Mouse (Mus musculus) spleen, postnatal 14 days (tissue): ENCODE data around the gene Ptpn12.

Experiments used
- DNase-seq, 2 experiments: peaks; one replicate each; pipeline ENCODE4 v3.0.0; 2021 to 2022; ENCODE audit warnings: low spot score in 2 of 2

Ptpn12 gene

DNA sequence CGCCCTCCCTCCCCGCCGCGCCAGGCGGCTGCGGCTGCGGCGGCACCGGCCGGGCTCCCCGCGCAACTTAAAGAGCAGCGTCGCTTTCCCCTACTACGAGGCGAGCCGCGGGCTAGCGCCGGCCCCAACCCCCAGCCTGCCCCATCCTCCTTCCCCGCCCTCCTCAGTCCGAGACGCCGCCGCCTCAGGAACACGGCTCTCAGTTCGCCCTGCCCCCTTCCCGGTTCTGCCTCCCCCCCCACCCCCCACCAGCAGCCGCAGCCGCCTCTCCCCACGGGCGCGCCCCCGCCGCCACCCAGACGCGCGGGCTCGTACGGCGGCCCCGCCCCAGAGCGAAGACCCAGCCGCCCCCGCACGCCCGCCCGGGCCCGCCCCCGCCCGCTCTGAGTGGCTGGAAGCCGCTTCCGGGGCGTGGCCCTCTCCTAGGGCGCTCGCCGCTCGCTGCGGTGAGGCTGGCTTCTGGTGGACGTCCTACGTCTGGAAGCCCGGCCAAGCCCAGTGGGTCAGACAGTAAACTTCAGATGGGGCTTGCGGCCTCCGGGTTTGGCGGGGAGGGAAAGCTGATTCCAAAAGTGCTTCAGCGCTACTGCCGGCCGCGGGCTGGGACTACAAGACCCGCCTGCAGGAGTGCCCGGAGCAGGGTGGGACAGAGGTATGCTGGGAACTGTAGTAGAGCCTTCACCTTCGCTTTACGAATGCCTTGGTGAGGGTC, at the start of gene Ptpn12:
Gene Ptpn12, minus strand, starts transcription at position 92 of the 712 bp plus-strand sequence.
- DNase-seq: peak; percentile 88 to 91

DNA sequence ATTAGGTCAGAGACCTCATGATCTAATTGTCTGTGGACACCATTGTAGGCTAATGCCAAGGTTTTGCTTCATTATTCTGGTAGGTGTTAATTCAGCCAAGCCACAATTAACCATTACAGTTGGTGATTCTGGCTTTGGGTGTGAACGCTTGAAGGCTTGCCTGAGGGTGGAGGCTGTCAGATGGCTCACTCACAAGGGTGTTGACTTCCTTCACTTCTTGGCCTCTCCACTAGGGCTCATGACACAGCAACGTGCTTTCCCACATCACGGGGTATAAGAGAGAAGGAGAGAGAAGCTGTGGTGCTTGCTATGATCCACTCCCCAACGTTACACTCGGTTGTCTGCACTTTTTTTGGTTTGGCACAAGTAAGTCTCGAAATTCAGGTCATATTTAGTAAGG, 35.5 kb upstream of the Ptpn12 start:
- DNase-seq: no peak

DNA sequence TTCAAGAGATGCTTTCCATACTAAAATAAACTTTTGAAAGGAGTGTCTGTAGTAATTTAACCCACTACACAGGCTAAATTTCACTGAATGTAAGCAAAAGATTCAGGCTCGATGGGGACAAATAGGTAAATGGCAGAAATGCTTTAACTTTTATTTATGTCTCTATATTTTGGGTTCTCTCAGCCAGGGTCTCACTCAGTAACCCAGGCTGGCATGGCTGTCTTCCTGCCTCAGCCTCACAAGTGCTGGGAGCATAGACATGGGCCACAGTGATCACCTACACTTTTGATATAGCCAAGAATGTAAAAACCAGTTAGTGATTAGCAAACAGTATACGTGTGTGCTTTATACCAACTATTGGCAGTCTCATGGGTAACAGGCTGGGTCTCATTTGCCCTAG, 1.5 kb upstream of the Ptpn12 start:
- no peak for DNase-seq

DNA sequence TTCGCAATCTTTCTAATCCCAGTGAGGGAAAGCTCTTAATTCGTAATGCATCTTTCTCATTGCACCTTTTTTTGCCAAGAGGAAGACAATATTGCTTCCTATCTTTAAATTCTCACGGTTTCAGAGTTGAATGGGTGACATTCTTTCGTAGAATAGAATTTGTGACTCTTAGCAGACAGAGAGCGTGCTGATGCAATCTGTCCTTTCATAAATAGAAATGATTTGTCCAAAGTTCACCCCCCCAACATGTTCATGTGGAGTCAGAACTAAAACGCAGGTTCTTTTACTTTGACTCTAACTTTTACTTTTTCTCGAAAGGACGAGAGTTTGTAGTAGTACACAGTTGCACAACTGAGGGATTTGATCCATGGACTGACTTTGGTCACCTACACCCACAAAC, 884 bp upstream of the Ptpn12 start:
- no peak for DNase-seq

DNA sequence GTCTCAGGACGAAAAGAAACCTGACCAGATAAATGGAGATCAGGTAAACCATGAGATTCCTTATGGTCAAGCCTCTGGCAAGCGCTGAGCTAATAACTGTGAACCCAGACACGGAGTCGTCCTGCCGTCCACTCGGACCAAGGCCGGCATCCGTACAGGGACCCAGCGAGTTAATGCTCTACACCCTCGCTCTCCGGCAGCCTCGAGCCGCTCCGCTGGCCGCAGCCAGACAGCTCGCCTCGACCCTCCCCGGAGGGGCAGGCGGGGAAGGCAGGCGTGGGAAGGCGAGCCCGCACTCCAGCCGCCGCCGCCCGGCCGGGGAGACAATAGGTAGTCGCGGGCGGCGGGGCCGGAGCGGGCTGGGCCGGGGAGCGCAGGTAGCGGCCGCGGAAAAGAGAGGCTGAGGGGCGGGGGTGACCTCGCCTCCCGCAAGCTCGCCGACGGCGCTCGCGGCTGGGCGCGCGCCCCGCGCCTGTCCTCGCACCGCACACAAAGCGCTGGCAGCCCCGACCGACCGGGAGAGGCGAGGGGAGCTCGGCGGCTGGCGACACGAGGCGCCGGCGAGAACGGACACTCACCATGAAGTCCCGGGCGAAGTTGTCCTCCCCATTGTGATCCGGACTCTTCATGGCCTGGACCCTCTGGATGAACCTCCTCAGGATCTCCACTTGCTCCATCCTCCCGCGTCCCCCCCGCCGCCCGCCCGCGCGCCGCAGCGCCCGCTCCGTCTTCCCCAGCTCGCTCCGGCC, 466 bp downstream of the Ptpn12 start:
- peak; percentile 19 to 42 for DNase-seq

DNA sequence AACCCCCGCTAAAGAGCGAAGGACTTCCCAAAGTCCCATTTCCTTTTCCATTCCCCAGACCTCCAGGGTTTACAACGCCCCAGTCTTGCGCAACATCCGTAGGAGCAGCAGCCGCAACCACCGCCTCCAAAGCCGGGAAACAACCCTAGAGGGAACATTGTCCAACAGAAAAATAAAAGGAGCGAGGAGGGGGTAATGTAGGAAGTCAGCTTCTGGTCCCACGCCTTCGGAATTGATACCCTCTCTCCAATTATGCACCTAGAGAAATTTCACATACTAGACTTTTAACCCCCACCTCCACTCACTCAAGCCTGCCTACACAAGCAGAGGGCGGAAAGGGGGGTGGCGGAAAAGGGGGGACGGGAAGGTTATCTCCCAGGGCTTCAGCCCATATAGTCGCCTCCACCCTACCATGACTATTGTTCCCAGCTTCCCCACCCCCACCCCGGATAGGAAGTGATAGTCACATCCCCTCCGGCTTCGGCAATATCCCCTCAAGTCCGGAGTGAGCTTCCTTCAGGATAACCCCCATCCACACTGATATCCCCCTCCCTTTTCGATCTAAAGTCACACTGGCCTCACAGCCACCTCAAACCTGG, 1.1 kb downstream of the Ptpn12 start:
- peak in 1 of 2 experiments; percentile 20 for DNase-seq

DNA sequence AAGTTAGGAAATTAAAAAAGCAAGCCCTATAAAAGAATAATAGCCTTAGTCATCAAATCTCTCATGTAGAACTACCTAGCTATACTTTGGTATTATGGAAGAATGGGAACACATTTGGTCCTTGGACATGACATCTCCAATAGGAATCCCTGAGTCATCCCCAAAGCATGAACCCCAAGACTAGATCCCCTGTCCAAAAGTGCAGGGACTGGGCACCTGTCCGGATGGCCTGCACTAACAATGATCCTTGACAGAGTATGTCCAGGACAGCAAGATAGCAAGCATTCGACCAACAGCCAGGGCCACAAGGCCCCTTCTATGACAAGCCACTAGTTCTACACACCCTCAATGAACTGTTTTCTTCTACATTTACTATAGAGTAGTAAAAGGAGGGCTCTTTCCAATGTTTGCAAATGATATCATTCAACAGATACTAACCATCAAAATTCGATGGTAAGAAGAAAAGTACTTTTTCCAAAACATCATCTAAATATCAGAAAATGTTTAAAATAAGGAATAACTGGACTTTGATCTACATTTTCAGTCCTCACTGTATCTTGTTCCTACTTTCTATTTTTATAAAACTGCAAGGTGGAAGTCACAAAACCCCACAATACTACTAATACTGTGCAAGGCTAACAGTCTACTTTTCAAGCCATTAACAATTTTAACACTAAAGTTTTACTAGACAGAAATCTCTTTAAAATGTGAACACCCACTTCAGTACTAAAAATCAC, 2.0 kb downstream of the Ptpn12 start:
- DNase-seq: no peak

DNA sequence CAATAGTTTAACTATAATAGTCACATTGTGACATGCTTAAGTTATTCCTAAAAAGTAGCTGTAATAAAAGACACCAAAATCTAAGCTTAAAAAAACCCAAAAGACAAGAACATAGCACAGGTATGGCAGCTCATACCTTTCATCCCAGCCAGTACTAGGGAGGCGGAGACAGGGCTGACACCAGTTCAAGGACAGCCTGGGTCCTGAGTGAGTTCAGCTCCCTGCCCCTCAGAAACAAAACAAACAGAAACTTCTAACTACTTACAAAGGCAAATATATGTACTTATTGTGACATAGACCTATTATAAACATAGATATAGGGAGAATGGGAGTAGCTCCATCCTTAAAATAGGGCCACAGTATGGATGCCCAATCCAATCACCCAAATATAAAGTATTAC, 3.2 kb downstream of the Ptpn12 start:
- no peak for DNase-seq

DNA sequence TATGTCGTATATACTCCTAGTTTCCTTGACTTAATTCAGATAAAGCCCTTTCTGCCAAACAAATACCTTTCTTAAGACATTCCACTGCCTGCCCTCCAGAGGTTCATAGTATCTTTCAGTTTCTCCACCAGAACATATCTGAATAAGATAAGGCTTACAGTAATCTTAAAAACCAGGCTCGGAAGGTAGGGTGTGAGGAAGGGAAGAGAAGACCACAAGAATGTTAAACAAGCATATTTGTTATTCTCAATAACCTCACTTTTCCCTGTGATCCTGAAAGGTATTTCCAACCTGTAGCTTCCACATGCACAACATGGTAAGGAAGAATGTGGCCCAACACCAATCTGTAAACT, 5.0 kb downstream of the Ptpn12 start:
- no peak for DNase-seq

DNA sequence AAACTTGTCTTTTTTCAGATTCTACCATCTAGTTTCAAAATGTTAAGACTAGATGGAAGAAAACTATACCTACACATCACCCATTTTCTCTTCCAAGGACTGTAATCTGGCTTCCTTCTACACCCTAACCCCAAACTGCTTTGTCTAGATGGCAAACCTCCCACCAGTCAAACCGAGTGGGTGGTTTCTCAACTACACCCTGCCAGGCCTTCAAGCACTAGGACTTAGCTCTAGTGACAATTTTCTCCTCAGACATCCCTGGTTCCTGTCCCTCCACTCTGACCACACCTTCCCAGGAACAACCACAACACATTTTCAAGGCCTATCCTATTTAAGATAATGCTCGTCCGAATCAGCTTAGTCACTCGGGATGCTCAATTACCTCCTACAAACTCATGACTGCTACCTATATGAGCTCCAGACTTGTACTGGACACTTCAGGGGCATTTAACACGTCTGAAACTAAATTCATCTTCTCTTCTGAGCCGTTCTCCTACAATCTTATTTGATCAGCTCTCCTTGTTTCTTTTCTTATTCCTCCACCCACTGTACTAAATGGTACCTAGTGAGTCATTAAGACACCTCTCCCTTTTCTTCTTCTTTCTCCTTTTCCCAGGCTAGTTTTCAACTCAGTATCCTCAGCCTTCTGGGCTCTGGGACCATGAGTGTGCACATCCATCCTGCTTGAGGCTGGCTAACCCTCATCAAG, 5.5 kb downstream of the Ptpn12 start:
- DNase-seq: no peak

DNA sequence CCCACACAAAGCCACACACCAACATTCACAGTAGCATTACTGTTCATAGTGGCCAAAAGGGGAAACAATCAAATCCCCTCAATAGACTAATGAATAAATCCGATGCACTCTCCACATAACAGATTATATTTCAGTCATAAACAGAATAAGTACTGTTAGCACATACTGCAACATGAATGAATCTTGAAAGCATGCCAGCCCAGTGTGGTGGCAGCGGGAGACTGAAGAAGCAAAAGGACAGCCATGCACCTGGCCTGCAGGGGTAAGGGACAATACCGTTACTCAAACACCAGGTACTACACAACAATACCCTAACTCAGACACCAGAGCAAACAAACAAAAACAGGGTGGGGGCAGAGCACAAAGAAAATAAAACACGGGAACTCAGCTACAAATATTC, 6.7 kb downstream of the Ptpn12 start:
- no peak for DNase-seq

DNA sequence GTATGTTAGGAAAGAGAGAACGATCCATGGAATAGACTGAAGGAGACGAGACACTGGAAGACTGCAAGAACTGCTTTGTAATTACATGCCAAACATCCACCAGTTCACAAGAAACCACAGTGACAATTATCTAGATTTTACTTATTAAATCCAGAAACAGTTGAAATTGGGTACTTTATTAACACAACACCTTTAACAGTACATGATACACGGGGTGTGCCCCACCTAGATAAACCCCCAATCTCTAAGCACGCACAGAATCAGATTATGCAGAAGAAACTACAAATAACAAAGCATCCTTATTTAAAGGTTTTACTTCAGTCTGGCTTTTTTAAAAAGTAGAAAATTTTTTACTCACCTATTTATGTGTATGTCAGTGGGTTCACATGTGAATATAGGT, 8.6 kb downstream of the Ptpn12 start:
- DNase-seq: no peak

DNA sequence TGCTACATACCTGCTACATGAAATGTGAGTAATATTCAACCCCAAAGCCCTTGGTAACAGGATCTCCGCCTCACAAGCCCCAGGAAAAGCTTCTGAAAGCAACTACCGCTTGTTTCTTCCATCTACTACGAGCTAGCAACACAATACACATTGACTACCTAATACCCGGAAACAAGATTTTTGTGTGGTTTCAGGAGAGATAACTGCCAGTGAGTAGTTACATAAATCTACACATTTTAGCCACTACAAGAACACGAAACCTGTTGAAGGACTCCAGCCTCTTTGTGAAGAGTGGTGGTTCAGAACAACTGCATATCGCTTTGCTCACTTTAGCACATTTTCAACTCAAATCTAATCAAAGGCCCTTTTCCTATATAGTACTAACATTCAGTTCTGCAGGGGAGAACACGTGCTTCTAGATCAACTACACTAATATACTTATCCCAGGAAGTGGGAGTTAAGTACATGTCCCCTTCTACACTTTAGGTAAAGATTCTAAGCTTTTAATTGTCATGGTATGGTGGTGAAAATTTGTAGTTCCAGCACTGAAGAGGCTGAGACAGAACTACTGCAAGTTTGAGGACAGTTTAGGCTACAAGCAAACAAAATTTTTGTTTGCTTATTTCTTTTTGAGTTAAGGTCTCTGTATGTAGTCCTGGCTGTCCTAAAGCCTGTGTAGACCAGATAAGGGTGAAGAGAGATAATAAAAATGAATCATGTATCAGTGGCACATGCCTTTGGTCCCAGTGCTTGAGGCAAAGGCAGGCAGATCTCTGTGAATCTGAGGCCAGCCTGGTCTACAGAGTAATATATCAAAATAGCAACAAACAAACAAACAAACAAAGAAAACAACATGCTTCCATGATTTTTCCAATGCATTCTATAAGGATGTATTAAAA, 9.3 kb downstream of the Ptpn12 start:
- no peak for DNase-seq

DNA sequence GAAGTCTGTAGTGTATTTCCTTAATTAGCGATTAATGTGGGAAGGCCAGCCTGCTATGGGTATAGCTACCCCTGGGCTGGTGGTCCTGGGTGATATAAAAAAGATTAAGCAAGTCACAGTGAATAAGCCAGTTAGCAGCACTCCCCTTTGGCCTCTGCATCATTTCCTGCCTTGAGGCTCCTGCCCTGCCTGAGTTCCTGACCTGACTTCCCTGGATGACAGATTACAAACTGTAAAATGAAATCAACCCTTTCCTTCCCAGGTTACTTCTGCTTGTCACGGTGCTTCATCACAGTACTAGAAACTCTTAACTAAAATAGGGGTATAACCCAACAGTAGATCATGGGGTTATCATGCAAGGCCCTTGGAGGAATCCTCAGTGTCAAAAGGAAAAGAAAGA, 10.2 kb downstream of the Ptpn12 start:
- no peak for DNase-seq

DNA sequence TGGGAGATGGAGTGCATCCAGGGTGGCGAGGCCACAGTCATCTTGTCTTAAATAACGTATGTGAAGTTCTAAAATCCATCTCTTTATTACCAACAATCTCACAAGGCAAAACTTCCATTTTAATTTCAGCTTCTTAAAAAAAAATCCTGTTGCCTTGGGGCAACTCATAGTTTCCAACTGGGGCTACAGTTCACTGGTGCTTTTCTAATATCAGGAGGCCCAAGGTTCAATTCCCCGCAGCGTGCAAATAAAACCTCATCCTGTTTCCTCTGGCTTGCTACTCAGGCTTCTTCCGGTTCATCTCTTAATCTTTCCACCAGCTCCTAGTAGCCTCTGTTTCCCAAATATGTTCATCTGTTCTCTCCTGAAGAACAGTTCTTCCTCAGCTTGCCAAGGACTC, 17.6 kb downstream of the Ptpn12 start:
- DNase-seq: no peak

DNA sequence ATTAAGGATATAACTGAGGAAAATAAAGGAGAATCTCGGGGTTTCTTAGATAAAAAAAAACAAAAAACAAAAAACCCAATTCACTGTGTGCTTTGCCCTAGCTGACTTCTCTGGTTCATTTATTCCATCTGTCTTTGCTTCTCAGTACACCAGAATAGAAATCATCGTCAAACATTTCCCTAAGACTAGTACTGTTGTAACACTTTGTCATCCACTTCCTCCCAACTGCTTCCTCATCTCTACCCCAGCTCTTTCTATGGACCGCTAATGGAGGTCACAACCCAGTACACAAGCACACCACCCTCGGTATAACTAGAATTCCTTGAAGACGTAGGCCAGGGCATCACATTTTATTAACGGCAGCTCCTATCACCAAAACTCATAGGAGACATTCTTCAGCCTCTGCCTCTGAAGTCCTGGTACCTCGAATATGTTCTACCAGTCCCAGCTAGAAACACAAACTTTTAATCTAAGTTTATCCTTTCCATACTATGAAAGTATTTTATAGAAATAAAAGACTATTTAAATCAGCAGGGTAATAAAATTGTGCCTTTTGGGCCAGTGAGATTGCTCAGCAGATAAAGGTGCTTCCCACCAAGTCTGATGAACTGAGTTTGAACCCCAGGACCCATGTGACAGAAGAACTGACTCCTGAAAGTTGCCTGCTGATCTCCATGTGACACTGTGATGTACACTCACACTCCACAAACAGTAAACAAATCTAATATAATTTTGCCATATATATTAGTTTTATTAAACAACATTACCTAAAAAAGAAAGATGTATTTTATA, 19.8 kb downstream of the Ptpn12 start:
- DNase-seq: no peak

DNA sequence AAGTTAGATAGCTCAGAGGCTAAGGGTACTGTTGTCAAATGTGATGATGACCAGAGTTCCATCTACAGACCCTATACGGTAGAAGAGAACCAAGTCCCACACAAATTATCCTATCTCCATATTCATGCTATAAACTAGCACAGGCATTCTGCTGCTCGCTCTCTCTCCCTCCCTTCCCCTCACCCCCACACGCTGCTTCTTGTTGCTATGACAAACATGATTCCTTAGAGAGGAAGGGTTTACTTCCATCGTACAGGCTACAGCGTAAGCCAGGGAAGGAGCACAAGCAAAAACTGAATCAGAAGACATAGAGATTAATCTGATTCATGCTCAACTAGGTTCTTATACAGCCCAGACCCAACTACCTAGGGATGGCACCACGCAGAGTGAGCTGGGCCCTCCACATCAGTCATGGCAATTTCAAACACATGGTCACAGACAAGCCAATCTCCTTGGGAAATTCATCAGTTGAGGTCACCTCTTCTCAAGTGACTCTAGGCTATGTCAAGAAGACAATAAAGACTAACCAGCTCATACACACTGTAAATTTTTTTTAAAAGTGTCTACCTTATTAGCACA, 21.2 kb downstream of the Ptpn12 start:
- DNase-seq: no peak

DNA sequence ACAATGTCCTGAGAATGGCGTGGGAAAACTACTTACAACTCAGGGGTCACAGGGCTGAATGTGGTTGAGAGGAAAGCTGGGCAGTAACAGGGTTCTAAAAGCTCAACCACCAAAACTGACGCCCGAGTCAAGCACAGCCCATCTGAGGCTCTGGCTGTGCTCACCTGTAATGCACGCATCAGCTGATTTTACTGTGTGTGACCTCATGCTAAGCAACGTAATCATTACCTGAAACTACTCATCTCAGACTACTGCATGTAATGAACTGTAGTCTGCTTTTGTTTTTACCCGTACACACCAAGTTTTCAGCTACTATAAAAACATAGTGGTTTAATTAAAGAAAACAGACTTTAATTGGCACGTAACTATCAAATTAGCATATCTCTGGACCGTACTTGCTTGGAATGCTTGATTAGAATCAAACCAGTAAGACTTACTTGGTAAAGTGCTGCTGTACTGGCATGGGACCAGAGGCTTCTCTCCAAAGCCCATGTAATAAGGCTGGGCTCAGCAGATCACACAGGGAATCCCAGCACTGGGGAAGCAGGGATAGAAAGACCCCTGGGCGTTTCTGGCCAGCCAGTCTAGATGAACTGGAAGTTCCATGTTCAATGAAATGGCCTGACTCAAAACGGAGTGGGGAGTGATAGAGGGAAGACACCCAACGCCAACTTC, 22.2 kb downstream of the Ptpn12 start:
- no peak for DNase-seq

DNA sequence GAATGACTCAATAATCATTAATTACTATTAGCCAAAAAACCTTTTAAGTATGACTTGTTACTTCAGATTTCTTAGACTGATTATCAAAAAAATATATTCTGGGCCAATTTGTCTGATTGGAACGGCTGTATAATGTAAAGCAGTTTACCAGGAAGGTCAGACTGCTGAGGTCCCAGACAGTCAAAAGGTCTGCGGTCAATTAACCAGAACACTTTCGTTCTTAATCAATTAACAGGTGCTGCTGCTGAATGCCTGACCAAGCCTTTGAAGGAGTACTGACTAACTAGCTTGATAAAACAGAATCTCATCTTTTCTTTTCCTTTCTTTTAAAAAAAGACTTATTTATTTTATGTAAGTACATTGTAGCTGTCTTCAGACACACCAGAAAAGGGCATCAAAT, 23.1 kb downstream of the Ptpn12 start:
- DNase-seq: no peak
